Mouse (Mus musculus) adrenal gland, postnatal 0 days (tissue): Measurements from ENCODE around the gene Foxp1. TPM values are rescaled to one million over a fixed set of nuclear protein-coding genes. Genes with fewer than 3 reads are reported as not detected.

Source experiments
- microRNA-seq: library from miRNA; unstranded; fragments of <30 nt; microRNA quantifications from one replicate; pipeline ENCODE4, GENCODE M21; 2016; ENCODE audit warnings: borderline replicate concordance; ENCODE audit not compliant: insufficient number of aligned reads
- polyA plus RNA-seq: library from polyadenylated mRNA; unstranded; fragments of >200 nt; fragmentation: Nextera tagmentation; extraction: Ambion mirVana; gene quantifications from 2 replicates; pipeline ENCODE4 v1.2.1, GENCODE M21; 2015

Gene Foxp1
- 41.8 and 44.7 TPM in 2 replicates for polyA plus RNA-seq

DNA sequence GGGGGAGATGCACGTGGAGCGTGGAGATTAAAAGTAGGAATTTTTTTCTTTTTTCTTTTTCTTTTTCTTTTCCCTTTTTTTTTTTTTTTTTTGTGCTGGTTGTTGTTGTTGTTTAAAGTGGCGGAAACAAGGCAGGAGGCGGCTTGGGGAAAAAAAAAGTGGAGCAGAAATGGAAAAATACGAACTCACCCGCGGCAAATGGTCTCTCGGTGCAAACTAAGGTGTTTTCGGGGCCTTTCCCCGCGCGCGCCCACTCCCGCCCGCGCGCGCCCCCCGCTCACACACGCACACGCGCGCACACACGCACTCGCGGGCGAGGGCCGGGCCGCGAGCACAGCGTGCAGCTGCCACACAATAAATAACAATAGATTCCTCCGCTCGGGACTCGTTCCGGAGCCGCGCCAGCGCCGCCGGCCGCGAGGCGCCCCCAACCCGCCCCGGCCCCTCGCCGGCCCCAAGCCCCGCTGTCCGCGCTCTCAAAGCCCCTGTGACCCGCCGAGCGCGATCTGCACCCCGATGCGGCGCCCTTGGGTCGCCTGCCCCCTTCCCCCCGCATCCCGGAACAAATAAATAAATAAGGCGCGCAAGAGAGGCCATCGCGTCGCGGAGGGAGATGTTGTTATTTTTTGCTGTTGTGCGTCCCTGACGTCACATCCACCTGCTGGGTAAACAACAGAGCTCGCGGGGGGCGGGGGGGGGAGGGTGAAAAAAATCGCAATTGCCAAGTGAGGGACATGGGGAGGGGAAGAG is at the start of gene Foxp1:
Gene Foxp1 (minus strand): TSS at position 363 of the 750 bp plus-strand sequence.

Small RNA genes lying within 50 kb of the gene (microRNA-seq; reads per million reads assigned to microRNA genes)
- gene Gm22328: not detected
- gene Gm49348: not detected

Other genes starting within 250 kb of the Foxp1 start
- 13.2 and 14.4 TPM in 2 replicates for gene Eif4e3, start 144.1 kb upstream of the Foxp1 start, polyA plus RNA-seq
- 2.0 and 3.0 TPM in 2 replicates for gene Gm20696, start 144.1 kb upstream of the Foxp1 start, polyA plus RNA-seq
- 3.9 and 7.4 TPM in 2 replicates for gene Gpr27, start 170.0 kb upstream of the Foxp1 start, polyA plus RNA-seq
- 0.08 and 0.17 TPM in 2 replicates for gene Prok2, start 203.7 kb upstream of the Foxp1 start, polyA plus RNA-seq